Mouse (Mus musculus): ENCODE data around the gene Atad5.
"Not testable (repeated sequence)": the region's sequence is repeated elsewhere in the genome, so short reads cannot be mapped to it uniquely, and the experiment has no call there.

The Atad5 gene

DNA sequence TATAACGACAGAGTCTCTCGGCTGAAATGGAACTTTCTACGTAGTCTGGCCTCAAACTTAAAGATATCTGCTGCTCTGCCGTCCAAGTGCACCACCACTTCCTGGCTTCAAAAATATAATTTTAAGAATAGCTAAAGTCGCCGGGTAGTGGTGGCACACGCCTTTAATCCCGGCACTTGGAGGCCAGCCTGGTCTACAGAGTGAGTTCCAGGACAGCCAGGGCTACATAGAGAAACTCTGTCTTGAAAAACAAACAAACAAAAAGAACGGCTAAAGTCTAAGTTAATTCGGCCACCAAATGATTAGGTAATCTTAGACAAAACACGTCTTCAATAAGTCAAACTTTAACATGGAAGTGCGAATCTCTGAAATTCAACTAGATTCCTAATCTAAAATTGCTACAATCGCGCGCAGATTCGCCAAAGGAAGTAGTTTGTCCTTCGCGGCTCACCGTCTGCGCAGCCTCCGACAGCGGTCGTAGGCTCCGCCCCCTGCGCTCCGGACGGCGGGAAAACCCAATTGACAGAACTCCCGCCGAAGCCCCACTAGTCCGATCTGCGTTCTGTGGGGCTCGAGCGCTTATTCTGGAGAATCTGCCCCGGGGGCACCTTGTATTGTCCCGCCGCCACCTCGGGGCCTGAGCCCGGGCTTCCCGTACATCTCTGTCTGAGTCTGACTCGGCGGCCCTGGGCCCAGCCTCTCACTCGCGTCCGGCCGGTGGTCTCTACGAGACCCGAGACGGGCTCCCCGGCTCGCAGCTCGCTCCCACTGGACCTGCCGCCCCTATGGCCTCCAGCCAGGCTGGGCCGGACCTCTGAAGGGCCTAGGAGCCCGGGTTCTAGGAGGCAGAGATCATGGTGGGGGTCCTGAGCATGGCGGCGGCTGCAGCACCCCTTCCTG is at the start of gene Atad5:
Gene Atad5, plus strand, starts transcription at position 484 of the 900 bp plus-strand sequence.
- peak; percentile 93 to 98 for DNase-seq (ENCODE audit: low spot score in 2 of 2)

DNA sequence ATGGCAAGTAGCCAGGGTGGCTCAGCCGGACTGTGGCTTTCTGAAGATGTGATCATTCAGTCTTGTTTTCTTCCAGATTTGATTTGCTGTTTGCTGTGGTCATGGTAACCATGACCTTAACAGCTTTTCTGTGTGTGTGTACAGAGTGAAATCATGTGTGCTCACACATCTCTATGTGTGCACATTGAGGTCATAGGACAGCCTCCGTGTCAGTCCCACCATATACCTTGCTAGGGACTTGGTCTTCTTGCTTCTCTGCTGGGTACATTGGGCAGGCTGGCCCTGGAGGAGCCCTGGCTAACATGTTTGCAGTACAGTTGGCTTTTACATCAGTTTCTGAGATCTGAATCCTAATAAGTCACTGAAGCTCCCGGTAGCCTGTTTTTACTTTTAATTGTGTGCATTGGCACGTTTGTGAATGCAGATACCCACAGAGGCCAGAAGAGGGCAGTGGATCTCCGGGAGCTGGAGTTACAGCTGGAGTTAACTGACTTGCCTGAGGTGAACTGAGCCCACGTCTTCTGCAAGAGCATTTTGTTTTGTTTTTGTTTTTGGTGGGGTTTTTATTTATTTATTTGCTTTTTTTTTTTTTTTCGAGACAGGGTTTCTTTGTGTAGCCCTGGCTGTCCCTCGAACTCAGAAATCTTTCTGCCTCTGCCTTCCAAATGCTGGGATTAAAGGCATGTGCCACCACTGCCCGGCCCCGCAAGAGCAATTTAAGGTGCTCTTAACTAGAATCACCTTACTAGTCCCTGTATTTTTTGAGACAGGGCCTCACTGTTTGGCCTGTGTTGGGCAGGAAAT is 46.4 kb upstream of the Atad5 start:
- DNase-seq (ENCODE audit: low spot score in 2 of 2) = peak; percentile 51 to 76

DNA sequence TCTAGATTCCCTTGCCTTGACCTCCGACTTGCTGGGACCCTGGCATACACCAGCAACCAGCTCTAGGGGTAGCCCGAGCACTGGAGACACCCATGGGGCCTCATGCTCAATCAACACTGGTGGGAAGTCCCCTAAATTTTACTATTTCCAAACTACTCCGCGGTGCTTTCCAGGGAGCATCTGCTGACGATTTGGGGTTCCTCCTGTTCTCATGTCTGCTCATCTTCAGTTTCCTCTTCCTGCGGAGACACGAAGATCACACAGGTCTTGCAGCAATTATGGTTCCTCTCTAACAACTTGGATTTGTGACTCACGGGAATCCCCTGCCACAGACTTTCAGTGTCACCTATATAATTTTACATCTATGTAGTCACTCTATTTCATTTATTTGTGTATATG is 45.8 kb upstream of the Atad5 start:
- no peak for DNase-seq (ENCODE audit: low spot score in 2 of 2)

DNA sequence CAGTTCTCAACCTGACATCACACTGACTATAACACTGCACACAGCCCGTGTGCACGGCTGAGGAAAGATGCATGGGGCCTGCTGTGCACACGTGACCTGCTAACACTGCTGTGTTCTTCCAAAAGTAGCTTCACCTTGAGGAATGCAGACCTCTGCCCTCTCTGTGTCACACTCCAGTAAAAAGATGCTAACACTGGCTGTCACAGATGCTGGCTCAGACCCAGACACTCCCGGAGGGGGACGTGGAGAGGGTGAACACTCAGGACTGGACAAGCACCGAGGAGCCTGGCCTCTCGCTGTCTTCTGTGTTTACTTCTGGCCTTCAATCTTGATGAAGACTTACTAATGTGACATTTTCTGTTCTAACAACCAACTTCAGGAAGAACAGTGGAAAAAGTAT is 42.3 kb upstream of the Atad5 start:
- no peak for DNase-seq (ENCODE audit: low spot score in 2 of 2)

DNA sequence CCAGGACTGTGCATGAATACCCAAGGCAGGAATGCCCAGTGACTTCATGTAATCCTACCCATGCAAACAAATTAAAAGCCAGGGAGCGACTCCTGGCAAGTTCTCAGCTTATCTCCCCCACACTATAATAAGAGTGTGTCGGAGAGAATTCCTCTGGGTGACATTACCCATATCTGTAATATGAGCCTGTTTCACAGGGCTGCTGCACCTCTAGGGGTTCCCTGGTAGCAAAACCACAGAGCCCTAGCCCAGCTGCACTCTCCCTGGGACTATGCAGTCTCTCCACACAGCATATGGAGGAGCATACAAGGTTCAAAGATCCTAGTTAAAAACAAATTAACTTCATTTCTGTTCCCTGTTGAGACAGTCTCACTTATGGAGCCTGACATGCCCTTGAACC is 39.1 kb upstream of the Atad5 start:
- DNase-seq (ENCODE audit: low spot score in 2 of 2) = no peak

DNA sequence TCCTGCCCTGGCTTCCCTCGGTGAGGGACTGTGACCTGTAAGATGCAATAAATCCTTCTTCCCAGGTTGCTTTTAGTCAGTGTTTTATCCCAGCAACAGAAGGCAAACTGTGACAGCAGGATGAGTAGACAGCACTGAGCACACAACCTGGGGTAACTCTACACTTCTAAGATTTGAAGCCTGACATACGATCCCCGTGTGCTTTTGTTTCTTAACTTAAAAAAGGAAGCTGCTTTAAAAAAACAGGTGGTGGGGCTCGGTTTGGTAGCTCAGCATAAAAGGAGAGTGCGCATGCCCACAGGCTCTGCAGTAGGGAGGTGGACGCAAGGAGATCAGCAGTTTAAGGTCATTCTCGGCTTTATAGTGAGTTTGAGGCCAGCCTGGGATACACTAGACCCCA is 36.7 kb upstream of the Atad5 start:
- DNase-seq (ENCODE audit: low spot score in 2 of 2) = no peak

DNA sequence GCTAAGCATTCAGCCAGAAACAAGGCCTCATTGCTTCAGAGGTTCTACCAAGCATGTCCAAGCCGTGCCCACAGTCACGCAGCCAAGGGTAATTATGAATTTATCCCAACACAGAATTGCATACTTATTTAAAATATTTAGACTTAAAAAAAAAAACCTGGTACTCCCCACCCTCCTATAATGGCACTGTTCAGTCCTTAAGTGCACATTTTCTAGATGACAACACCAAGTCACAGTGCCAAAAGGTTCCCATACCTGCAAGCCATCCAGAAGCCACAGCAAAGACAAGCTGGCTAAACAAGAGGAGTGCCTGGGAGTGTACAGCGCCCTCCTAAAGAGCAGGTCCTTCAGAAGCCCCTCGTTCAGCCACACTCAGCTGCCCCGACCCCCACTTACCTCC is 36.0 kb upstream of the Atad5 start:
- no peak for DNase-seq (ENCODE audit: low spot score in 2 of 2)

DNA sequence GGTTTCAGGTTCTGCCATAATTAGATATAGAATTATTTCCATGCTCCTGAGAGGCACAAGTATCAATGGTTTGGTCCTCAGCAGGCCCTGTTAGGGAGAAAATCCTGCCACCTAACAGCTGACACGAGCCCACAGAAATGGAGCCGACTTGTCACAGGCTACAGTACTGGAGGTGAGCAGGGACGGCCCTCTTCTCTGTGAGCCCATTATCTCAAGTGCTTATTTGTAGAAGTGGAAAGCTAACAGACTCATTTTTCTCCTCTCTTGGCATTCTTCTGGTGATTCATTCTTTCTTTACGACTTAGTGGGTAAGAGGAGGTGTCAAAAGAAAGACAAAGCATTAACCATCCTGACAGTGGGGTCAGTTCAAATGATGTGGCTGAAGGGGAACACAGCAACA is 34.5 kb upstream of the Atad5 start:
- DNase-seq (ENCODE audit: low spot score in 2 of 2) = no peak

DNA sequence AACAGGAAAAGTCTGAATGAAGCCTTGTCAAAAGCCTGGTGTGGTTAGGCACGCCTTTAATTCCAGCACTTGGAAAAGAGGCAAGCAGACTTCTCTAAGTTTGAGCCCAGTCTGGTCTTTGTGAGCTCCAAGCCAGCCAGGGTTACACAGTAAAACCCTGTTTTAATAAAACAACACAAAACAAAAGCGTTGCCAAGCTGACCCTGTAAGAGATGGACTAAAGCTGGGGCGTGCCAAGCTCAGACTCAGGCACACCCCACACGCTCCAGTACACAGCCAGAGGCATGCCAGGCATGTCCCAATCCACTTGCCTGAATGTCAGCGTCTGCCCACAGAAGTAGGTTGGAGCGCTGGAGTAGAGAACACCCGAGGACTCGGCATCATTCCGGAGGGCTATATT is 33.1 kb upstream of the Atad5 start:
- no peak for DNase-seq (ENCODE audit: low spot score in 2 of 2)

DNA sequence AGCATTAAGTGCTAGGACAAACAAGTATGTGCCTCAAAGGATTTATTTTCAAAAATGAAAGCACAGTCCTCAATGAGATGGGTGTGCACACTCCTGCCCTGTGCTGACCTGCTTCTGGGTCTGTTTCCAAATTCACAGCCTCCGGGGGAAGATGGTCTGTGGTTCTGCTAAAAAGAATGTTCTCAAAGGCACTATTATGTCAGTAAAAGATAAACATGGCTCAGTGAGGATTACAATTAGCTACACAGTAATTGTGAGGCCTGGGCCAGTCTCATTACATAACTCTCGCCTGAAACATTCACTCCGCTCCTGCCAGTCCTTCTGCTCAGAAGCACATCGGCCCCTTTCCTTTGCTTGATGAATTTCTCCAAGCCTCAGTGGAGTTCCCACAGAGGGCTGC is 27.0 kb upstream of the Atad5 start:
- no peak for DNase-seq (ENCODE audit: low spot score in 2 of 2)

DNA sequence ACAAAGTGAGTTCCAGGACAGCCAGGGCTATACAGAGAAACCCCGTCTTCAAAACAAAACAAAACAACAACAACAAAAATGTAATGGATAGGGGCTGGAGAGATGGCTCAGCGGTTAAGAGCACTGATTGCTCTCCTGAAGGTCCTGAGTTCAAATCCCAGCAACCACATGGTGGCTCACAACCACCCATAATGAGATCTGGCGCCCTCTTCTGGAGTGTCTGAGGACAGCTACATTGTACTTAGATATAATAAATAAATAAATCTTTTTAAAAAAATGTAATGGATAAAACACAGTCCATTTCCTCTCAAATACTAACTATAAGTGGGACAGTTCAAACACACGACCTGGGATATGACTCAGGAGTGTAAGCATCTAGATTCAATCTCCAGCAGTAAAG is 22.8 kb upstream of the Atad5 start:
- DNase-seq (ENCODE audit: low spot score in 2 of 2) = not testable (repeated sequence)

DNA sequence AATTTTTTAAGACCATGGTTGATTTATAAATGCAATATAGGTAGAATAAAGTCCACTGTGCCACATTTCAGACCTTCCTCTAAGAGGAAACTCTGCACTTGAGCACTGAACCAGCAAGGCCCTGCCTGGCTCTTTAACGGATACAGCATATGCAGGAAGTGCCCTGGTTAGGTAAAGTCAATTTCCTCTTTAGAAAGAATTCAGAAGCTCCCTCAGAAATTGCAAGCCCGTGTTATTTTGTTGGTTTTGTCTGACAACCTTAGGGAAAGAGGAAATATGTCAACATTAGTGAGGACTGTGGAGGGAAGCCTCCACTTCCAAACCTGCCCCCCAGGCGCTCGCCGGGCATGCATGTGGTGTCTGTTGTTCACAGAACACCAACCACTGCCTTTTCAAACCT is 21.6 kb upstream of the Atad5 start:
- DNase-seq (ENCODE audit: low spot score in 2 of 2) = peak in 1 of 2 experiments; percentile 19

DNA sequence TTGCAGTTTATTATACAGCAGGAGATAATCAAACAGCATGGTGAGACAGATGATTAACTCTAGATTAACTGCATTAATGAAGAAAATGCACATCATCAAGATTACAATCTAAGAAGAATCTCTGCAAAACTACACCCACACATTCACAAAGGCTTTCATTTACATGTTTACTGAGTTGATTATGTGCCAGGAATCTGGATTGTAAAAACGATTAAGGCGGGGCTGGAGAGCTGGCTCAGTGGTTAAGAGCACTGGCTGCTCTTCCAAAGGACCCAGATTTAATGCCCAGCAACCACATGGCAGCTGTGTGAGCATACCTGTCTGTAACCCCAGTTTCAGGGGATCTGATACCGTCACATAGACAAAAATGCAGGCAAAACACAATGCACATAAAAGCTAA is 19.4 kb upstream of the Atad5 start:
- no peak for DNase-seq (ENCODE audit: low spot score in 2 of 2)

DNA sequence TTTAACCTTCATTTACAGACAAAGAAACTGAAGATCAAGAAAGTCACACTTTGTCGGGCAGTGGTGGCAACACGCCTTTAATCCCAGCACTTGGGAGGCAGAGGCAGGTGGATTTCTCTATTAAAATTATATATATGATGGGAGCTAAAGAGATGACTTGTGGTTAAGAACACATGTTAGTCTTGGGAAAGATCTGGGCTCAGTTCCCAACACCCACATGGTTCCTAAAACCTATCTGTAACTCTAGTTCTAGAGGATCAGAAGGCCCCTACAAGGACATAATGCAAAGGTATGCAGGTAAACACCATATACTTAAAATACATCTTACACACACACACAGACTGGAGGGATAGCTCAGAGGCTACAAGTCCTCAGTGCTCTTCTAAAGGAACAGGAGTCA is 18.2 kb upstream of the Atad5 start:
- DNase-seq (ENCODE audit: low spot score in 2 of 2) = no peak

DNA sequence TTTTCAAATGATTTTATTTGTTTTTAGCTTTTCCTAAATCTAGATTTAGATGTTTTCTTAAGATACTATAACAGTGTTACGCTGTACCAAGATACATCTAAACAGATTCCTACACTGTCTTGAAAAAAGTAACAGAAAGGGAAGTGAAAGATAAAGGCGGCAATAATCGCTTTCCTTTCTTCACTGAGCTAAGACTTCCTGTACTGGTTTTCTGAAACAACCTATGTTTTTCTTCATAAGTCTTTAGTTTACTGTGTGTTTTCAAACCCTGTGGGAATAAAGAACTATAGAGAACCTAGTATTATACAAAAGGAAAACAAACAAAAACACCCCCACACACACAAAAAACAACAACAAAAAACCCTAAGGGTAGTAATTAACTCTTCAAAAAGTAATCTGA is 16.8 kb upstream of the Atad5 start:
- DNase-seq (ENCODE audit: low spot score in 2 of 2) = no peak

DNA sequence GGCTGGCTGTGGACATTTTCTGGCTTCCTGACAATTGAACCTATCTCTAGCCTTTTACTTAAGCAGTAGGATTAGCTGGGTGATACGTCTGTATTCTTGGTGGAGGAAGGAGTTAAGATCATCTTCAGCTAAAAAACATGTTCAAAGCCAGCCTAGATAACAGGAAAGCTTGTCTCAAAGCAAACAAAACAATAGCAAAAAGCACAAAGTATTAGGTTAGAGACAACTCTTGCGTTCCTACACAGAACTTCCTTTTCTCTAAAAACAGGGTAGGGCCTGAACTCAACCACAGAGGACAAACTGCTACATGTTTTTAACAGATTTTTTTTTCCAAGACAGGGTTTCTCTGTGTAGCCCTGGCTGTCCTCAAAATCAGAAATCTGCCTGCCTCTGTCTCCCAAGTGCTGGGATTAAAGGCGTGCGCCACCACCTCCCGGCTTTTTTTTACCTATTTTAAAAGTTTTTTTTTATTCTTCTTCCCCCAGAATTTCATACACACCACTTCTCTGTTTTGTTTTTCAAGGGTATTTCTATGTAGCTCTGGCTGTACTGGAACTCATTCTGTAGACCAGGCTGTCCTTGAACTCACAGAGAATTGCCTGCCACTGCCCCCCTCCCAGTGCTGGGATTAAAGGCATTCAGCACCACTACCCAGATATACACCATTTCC is 13.5 kb upstream of the Atad5 start:
- no peak for DNase-seq (ENCODE audit: low spot score in 2 of 2)

DNA sequence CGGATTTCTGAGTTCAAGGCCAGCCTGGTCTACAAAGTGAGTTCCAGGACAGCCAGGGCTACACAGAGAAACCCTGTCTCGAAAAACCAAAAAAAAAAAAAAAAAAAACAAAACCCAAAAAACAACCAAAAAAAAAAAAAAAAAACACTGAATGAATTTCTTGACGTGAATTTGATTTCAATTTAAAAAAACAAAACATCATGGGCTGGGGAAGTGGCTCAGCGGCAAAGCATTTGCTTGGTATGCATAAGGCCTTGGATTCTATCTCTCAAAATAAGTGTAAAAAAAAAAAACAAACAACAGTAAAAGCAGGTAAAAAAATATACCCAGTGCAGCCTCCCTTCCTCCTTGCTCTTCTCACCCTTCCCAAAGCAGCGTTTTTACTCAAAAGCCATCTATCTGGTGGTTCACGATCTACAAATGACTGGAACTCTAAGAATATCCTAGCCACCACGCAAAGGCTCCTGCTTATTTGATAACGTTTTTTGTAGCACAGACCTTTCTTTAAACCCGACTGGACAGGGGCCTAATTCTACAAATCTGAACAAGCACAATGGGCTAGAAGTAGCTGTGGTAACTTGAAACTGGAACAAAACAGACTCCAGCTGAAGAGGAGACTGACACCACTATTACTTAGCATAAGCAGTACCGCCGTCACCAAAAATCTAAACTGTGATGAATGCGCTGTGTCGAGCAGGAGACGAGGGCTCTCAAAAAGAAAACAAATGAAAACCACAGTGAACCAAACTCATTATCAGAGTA is 11.2 kb upstream of the Atad5 start:
- DNase-seq (ENCODE audit: low spot score in 2 of 2) = no peak

DNA sequence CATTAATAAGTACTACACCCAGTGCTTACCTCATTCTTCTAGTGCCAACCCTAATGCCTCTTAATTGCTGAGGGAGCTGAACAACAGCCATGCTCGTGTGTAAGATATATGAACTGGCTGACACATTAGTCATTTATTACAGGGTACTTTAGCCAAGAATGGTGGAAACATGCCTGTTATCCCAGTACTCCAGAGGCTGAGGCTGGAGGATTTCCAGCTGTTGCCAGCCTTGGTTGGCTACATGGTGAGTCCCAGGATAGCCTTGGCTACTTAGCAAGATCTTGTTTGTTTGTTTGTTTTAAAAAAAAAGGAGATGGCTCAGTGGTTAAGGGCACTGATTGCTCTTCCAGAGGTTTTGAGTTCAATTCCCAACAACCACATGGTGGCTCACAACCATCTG is 10.4 kb upstream of the Atad5 start:
- no peak for DNase-seq (ENCODE audit: low spot score in 2 of 2)

DNA sequence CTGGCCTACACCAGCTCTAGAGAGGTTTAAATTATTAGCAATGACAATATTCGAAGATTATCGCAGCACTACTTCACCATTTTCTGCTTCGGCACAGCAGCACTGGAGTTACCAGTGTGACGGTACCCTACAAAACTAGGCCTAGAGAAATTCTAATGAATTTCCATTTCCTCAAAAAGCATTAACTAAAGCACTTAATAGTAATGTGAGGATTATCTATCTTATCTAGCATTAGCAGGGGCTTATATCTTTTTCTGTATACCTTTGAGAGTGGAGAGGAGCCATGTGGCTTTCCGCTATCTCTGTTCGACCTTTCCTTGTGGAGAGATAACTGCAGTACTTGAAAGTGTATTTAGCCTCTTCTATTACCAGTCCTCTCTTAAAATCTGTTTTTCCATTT is 9.4 kb upstream of the Atad5 start:
- no peak for DNase-seq (ENCODE audit: low spot score in 2 of 2)

DNA sequence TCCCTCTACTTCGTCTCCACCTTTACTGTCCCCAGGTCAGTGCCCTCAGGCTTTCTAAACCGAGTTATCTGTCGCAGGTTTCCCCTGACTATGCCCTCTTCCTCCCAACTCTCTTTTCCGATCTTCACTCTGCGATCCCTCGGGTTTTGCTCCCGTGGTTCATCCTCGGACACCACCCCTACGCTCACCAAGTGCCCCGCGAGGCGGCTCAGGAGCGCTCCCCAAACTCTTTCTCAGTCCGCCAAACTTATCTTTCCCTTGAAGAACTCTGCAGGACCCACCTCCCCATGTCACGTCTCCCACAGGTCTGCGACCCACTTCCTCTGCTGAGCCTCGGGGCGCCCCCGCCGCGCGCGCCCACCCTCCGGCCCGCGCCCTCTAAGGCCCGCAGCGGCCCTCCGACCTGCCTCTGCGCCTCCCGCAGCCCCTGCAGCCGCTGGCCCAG is 8.8 kb upstream of the Atad5 start:
- DNase-seq (ENCODE audit: low spot score in 2 of 2) = peak in 1 of 2 experiments; percentile 53

DNA sequence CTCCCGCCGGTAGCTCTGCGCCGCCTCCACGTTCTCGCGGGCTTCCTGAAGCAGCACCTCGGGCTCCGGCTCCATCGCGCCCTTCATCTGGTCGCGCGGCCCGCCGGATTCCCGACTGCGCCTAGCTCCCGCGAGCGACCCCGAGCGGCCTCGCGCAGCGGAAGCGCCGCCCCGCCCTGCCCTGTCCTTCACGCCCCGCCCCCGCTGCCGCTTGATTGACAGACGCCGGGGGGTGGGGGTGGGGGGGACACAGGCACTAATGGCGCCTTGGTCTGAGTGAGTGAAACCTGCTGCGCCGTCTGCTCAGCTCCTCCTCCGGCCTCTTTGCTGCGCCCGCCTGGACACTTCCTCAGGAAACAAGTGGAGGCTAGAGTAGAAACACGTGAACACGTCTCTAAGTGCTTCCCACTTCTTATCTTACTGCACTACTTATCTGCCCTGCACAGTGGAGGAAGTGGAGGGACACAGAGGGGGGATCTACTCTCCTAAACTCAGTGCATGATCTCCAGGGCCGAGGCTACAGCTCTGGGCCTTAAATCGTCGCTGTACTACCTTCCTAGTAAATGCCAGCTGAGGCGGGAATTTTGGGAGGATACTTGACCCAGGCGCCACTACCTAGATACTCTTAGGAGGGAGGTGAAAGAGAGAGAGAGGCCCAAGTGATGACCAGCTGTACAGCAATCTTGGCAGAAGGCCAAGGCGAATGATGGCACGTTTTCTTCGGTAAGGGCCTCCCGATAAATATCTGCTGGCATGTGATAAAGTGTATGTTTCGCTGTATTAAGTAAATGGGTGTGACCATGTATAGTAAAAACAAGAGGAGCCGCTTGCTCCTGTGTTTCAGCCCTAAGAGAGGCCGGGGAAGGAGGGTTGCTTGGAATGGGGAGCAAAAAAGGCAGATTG is 8.1 kb upstream of the Atad5 start, which contains the start of gene Crlf3:
Gene Crlf3, minus strand, starts transcription at position 166 of the 903 bp plus-strand sequence.
- DNase-seq (ENCODE audit: low spot score in 2 of 2) = peak; percentile 94 to 98
